Mouse (Mus musculus): Measurements from ENCODE around the gene Fam243. TPM values are rescaled to one million over a fixed set of nuclear protein-coding genes. Genes with fewer than 3 reads are reported as not detected.

Fam243 gene
- total RNA-seq, 2 experiments from 2014 or later = not detected

GRCm38 (mm10) chr16:92285068-92285467 lies 36.2 kb downstream of the Fam243 start:
- ATAC-seq (replicated peaks; ENCODE audit: low FRiP score, low TSS enrichment, poor library complexity, severe bottlenecking) = no peak

GRCm38 (mm10) chr16:92282671-92283070 lies 38.6 kb downstream of the Fam243 start:
- ATAC-seq (replicated peaks; ENCODE audit: low FRiP score, low TSS enrichment, poor library complexity, severe bottlenecking) = no peak

- no peak for ATAC-seq (replicated peaks; ENCODE audit: low FRiP score, low TSS enrichment, poor library complexity, severe bottlenecking)
Measured at GRCm38 (mm10) chr16:92275526-92275925, 45.7 kb downstream of the Fam243 start.

- ATAC-seq (replicated peaks; ENCODE audit: low FRiP score, low TSS enrichment, poor library complexity, severe bottlenecking) = no peak
Measured at GRCm38 (mm10) chr16:92274516-92274915, 46.7 kb downstream of the Fam243 start.

Other genes starting within 250 kb of the Fam243 start
- not detected in 2 replicates for gene Kcne2, start 29.1 kb downstream of the Fam243 start, total RNA-seq (2014; fragmentation: Nextera tagmentation)
- gene Kcne2, start 29.1 kb downstream of the Fam243 start, total RNA-seq (2017) = not detected in 2 replicates
- 83.4 and 84.1 TPM in 2 replicates for gene Smim11, start 20.2 kb downstream of the Fam243 start, total RNA-seq (2014; fragmentation: Nextera tagmentation)
- 161 and 180 TPM in 2 replicates for gene Smim11, start 20.2 kb downstream of the Fam243 start, total RNA-seq (2017)
- not detected in 2 replicates for gene Kcne1, start 38.0 kb upstream of the Fam243 start, total RNA-seq (2014; fragmentation: Nextera tagmentation)
- gene Kcne1, start 38.0 kb upstream of the Fam243 start, total RNA-seq (2017) = not detected in 2 replicates
- gene Rcan1, start 149.4 kb upstream of the Fam243 start, total RNA-seq (2014; fragmentation: Nextera tagmentation) = 7.2 and 12.7 TPM in 2 replicates
- 7.9 and 10.9 TPM in 2 replicates for gene Rcan1, start 149.4 kb upstream of the Fam243 start, total RNA-seq (2017)
- gene Clic6, start 164.3 kb upstream of the Fam243 start, total RNA-seq (2014; fragmentation: Nextera tagmentation) = not detected in 2 replicates
- gene Clic6, start 164.3 kb upstream of the Fam243 start, total RNA-seq (2017) = not detected in 2 replicates

Measured in megakaryocyte-erythroid progenitor cell, adult 5-6 weeks (primary cell).